Mouse (Mus musculus) kidney, adult 11 months (tissue): ENCODE measurements at regions not wholly inside any gene's neighbourhood (a gene's known extent, or its start where the extent isn't known, plus 50 kb on each side); places are given as distances from the start of the nearest gene placed in this dataset.

Source experiments
- DNase-seq: peaks from one replicate; pipeline ENCODE4 v3.0.0; 2022

- no peak for DNase-seq
These were observed 139.9 kb downstream of the Tle1 start for GRCm38 (mm10) chr4:72060605-72061352.

DNA sequence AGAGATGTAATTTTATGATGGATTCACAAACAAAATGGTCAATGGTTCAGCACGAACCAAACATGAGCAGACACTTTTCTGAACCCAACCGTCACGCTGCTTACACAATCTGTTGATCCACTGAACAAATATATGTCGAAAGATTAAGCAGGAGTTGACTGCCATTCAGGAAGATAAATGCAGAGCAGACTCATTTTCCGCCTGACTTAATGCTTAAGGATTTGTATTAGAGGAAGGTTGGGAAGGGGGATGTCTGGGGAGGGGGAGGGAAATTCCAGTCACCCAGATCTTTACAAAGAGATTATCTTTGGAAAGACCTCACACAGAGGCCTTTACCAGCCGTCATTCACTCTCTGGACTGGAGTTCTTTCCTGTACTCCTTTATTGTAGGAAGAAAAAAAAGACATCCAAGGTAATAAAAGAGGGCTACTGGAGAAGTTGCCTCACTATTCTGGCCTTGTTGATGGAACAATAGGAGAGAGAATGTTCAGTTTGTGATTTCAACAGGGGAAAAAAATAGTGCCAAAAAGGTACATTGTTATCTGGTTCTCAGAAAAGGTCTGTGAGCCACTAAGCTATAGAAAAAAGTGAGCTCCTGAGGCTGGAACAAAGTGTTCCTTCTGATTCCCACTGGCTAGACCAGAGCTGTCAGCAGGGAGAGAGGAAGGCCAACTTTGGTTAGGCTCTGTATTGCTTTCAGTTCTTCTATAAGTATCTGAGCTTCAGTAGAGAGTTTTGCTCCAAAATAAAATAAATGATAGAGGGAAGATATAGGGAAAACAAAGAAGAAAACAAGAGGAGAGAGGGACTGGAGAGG, 150.9 kb downstream of the Tle1 start:
- DNase-seq, result no peak

DNA sequence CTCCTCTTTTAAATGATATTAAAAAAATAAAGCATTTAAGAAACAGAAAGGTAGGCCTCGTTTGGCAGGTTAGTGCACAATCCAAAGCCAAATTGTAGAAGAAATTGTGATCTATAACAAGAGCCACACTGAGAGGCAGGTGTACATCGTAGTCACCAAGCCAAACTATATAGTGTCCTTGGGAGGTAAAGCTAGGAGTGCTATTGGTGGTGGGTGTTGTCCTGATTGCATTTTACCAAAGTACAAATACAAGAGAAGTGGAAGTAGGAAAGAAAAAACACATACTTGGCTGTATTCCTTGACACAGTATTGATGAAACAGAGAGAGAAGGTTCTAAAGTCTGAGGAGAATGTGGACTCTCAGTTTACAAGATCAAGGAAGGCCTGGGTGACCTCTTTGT, 178.6 kb downstream of the Tle1 start:
- no peak for DNase-seq

- DNase-seq, result no peak
These were observed 186.4 kb downstream of the Tle1 start for GRCm38 (mm10) chr4:72014221-72014850.

DNA sequence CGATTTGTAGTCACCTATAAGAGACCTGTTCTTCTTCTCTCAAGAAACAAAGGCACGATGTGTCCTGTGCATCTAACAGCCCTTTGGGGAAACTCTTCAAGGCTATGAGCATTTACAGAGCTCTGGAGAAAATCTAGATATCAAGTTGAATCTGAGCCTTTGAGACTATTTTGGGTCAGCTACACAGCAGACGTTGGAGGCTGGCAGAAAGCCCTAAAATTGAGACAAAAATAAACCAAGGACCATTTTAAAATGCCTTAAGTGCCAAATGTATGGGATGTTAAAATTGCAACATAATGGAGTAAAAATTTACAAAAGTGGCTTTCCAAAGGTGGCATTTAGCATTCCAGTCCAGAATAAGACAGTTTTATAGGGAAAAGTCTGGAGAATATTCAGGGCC, 187.1 kb downstream of the Tle1 start:
- DNase-seq, result no peak

GRCm38 (mm10) chr4:72010316-72010715, 190.4 kb downstream of the Tle1 start:
- no peak for DNase-seq

GRCm38 (mm10) chr4:72005926-72006325, 194.8 kb downstream of the Tle1 start:
- no peak for DNase-seq

DNA sequence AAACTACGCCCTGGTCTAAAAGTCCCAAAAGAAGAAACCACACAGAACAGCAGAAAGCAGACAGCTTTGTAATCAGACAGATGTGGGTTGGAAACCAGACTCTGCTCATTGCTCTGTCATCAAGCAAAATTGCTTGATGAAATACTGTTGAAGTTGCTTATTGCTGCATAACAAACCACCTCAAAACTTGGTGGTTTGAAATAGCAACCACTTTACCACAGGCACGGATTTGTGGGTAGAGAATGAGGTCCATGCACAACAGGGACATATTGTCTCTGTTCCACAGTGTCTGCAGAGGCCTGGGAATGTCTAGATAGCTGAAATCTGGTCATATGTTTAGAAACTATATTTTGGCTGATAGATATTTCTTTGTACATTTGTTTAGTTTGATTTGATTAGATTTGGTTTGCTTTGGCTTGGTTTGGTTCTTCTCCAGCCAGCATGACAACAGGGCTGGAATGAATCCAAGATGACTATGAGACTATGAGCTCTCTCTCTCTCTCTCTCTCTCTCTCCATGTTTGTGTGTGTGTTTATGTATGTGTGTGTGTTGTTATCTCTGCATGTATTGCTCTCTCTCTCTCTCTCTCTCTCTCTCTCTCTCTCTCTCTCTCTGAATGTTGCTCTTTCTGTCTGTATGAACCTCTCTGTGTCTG, 199.4 kb downstream of the Tle1 start:
- no peak for DNase-seq

DNA sequence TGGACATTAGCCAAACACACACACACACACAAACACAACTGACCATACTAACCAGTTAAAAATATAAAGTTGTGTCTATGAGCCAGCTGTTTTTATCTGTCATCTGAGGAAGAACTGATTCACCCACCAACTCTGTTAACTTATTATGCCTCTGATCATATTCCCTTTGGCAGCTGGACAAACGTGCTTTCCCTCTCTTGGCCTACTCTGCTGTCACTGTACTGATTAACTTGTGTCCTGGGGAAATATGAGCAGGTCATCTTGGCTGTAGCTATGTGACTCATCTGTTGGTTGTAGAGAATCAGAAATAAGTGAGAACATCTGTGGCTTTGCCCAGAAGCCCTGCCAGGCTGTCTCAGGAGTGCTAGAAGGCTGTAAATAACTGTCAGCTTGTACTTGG, 210.9 kb upstream of the Gm11232 start:
- DNase-seq, result peak; percentile 14

GRCm38 (mm10) chr4:71953441-71953840, 195.7 kb upstream of the Gm11232 start:
- DNase-seq, result no peak

DNA sequence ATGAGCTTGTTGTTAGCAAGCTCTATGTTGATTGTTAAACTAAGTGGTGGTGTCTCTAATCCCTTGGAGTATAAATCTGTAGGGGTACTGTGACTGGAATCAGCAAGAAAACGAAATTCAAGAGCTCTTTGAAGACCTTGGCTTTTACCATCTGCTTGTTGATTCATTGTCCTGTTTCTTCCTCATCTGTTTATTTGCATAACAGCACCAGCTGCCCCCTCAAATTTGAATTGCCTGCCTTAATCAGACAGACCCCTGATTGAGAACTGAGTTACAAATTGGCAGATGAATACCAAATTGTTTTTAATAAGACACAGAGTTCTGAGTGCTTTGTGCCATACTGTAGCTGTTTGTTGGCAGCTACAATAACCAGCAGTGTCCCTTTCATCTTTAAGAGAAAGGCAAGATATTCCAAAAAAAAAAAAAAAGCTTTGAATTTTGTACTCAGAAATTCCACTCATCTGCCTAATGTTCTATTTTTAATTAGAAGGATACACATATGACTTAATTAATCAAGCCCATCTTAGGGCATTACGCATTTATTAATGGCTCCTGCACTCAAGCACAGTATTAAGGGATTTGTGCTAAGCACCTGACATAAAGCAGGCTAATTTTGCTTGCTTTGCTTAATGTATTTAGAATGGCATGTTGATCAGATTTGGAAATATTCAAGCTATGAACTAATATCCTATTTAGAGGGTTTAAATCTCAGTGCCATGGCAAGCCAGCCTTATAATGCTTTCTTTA, 175.6 kb upstream of the Gm11232 start:
- DNase-seq, result no peak

- no peak for DNase-seq
These were observed 175.1 kb upstream of the Gm11232 start for GRCm38 (mm10) chr4:71932818-71933217.

DNA sequence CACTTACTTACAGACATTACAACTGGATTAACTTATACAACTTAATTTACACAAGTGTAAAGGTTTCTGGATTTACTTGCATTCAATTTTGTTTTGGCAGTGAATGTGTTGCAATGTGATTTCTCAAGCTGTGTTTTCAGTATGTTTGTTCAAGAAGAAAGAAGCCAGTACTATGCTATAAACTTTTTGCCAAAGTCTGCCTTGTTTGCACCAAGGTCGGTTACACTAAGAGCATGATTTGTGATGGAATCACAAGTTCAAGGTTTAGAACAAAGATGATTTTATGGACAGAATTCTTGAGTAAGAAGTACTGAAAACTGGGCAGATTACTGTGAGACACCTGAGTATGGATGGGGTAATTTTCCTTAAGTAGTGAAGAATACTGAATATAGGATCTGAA, 153.8 kb upstream of the Gm11232 start:
- DNase-seq, result no peak

DNA sequence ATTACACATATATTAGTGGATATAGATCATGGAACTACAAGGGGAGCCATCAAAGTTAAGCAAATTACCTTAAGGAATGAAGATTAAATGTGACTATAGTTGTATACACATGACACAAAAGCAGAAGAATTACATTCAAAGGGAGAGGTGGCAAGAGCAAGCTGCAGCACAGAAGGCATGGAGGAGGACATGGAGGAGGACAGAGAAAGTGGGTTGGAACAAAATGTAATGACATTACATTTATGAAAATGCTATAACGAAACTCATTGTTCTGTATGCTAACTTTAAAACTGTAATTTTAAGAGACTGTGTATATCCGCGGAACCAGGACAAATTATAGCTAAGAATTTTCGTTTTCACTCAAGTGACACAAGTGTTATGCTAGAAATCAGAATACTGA, 117.9 kb upstream of the Gm11232 start:
- no peak for DNase-seq

- DNase-seq, result no peak
These were observed 109.2 kb upstream of the Gm11232 start for GRCm38 (mm10) chr4:71866948-71867347.

DNA sequence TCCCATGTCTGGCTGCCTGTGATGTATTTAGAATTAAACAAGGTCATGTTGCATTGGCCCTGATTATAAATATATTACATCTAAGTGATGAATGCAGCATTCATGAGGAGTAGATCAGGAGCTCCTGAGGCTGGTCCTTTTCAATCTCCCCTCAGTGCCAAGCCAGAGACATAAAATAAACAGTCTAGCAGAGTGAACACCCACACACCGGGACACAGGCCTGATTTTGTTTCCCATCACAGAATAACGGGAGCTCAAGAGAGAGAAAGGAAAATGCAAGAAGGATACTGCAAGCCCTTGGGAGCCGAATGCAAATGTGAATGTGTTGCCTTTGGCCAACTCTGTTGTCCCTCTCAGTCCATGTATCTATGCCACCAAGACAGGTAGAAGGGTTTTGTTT, 84.1 kb upstream of the Gm11232 start:
- DNase-seq, result no peak

GRCm38 (mm10) chr4:71840774-71841146, 83.0 kb upstream of the Gm11232 start:
- DNase-seq, result no peak

GRCm38 (mm10) chr4:71839803-71840773, 82.3 kb upstream of the Gm11232 start:
- DNase-seq, result no peak

- DNase-seq, result peak; percentile 21
These were observed 81.5 kb upstream of the Gm11232 start for GRCm38 (mm10) chr4:71839134-71839802.

GRCm38 (mm10) chr4:71835737-71836136, 78.0 kb upstream of the Gm11232 start:
- DNase-seq, result no peak

GRCm38 (mm10) chr4:71811444-71811843, 53.7 kb upstream of the Gm11232 start:
- no peak for DNase-seq
